Mouse (Mus musculus): ENCODE measurements at regions not wholly inside any gene's neighbourhood (a gene's known extent, or its start where the extent isn't known, plus 50 kb on each side); places are given as distances from the start of the nearest gene placed in this dataset.
"Not testable (repeated sequence)": the region's sequence is repeated elsewhere in the genome, so short reads cannot be mapped to it uniquely, and the experiment has no call there.

- ATAC-seq (replicated peaks): no peak
- no peak overlapping the region for H3K9ac ChIP-seq
- H3K27me3 ChIP-seq (replicated peaks): no peaks in the 10 kb centered on the region
- no peaks in the 10 kb centered on the region for H3K9me3 ChIP-seq
- H3K4me2 ChIP-seq: no peak overlapping the region
- H3K36me3 ChIP-seq (replicated peaks): no peaks in the 10 kb centered on the region
- no peak overlapping the region for H3K27ac ChIP-seq
- H3K4me1 ChIP-seq: no peaks in the 10 kb centered on the region
- 89% methylated on average over 2 of the region's 2 CpGs for WGBS
- H3K4me3 ChIP-seq: no peak overlapping the region
Observed at GRCm38 (mm10) chr3:22006651-22007050, 69.8 kb upstream of the Tbl1xr1 start.

- H3K27me3 ChIP-seq (replicated peaks): no peaks in the 10 kb centered on the region
- WGBS: 93% methylated on average over 5 of the region's 5 CpGs
- no peaks in the 10 kb centered on the region for H3K9me3 ChIP-seq
- H3K4me1 ChIP-seq: no peaks in the 10 kb centered on the region
- H3K27ac ChIP-seq: no peak overlapping the region
- no peaks in the 10 kb centered on the region for H3K36me3 ChIP-seq (replicated peaks)
- H3K4me2 ChIP-seq: no peak overlapping the region
- no peak for ATAC-seq (replicated peaks)
- H3K4me3 ChIP-seq: no peak overlapping the region
- no peak overlapping the region for H3K9ac ChIP-seq
Observed at GRCm38 (mm10) chr3:22007736-22008135, 68.7 kb upstream of the Tbl1xr1 start.

GRCm38 (mm10) chr3:22008432-22008831, 68.0 kb upstream of the Tbl1xr1 start:
- ATAC-seq (replicated peaks): no peak
- H3K9me3 ChIP-seq: no peaks in the 10 kb centered on the region
- no peaks in the 10 kb centered on the region for H3K36me3 ChIP-seq (replicated peaks)
- 93% methylated on average over 5 of the region's 5 CpGs for WGBS
- no peak overlapping the region for H3K4me2 ChIP-seq
- no peak overlapping the region for H3K9ac ChIP-seq
- H3K4me1 ChIP-seq: no peaks in the 10 kb centered on the region
- H3K27ac ChIP-seq: no peak overlapping the region
- no peaks in the 10 kb centered on the region for H3K27me3 ChIP-seq (replicated peaks)
- H3K4me3 ChIP-seq: no peak overlapping the region

GRCm38 (mm10) chr3:22009898-22010699, 66.4 kb upstream of the Tbl1xr1 start:
- Histone ChIP-seq H3K9ac (no peak overlapping the region), H3K4me3 (no peak overlapping the region), H3K9me3 (no peaks in the 10 kb centered on the region), H3K27ac (no peak overlapping the region), H3K27me3 (replicated peaks) (no peaks in the 10 kb centered on the region), H3K4me2 (no peak overlapping the region), H3K36me3 (replicated peaks) (no peaks in the 10 kb centered on the region), H3K4me1 (no peaks in the 10 kb centered on the region)
- ATAC-seq (replicated peaks): no peak
- 61% methylated on average over 2 of the region's 2 CpGs for WGBS

- not testable (repeated sequence) for H3K9me3 ChIP-seq; H3K4me2 ChIP-seq; H3K27ac ChIP-seq; H3K4me3 ChIP-seq; H3K36me3 ChIP-seq (replicated peaks); H3K4me1 ChIP-seq; H3K9ac ChIP-seq; ATAC-seq (replicated peaks); H3K27me3 ChIP-seq (replicated peaks)
Observed at GRCm38 (mm10) chr3:22010700-22010991, 65.8 kb upstream of the Tbl1xr1 start.

- no peak overlapping the region for H3K4me3 ChIP-seq
- no peaks in the 10 kb centered on the region for H3K27me3 ChIP-seq (replicated peaks)
- ATAC-seq (replicated peaks): no peak
- H3K4me1 ChIP-seq: no peaks in the 10 kb centered on the region
- no peak overlapping the region for H3K27ac ChIP-seq
- H3K9me3 ChIP-seq: no peaks in the 10 kb centered on the region
- 85% methylated on average over 3 of the region's 3 CpGs for WGBS
- no peak overlapping the region for H3K4me2 ChIP-seq
- no peak overlapping the region for H3K9ac ChIP-seq
- H3K36me3 ChIP-seq (replicated peaks): no peaks in the 10 kb centered on the region
Observed at GRCm38 (mm10) chr3:22021360-22021935, 55.0 kb upstream of the Tbl1xr1 start.

GRCm38 (mm10) chr3:22022418-22022817, 54.0 kb upstream of the Tbl1xr1 start:
- ATAC-seq (replicated peaks): no peak

GRCm38 (mm10) chr3:22023049-22023448, 53.4 kb upstream of the Tbl1xr1 start:
- no peak overlapping the region for H3K27ac ChIP-seq
- H3K9me3 ChIP-seq: no peaks in the 10 kb centered on the region
- H3K27me3 ChIP-seq (replicated peaks): no peaks in the 10 kb centered on the region
- H3K4me1 ChIP-seq: no peaks in the 10 kb centered on the region
- H3K9ac ChIP-seq: no peak overlapping the region
- no peak for ATAC-seq (replicated peaks)
- WGBS: 71% methylated on average over 6 of the region's 6 CpGs
- no peak overlapping the region for H3K4me2 ChIP-seq
- H3K36me3 ChIP-seq (replicated peaks): no peaks in the 10 kb centered on the region
- H3K4me3 ChIP-seq: no peak overlapping the region

More at GRCm38 (mm10) chr3:22022418-22022817, 54.0 kb upstream of the Tbl1xr1 start:
- Histone ChIP-seq H3K27me3 (replicated peaks) (no peaks in the 10 kb centered on the region), H3K9me3 (no peaks in the 10 kb centered on the region), H3K4me3 (no peak overlapping the region), H3K4me2 (no peak overlapping the region), H3K9ac (no peak overlapping the region), H3K36me3 (replicated peaks) (no peaks in the 10 kb centered on the region), H3K27ac (no peak overlapping the region), H3K4me1 (no peaks in the 10 kb centered on the region)
- WGBS: 72% methylated on average over 2 of the region's 2 CpGs

GRCm38 (mm10) chr3:22023551-22023950, 52.9 kb upstream of the Tbl1xr1 start:
- ATAC-seq (replicated peaks): no peak
- H3K36me3 ChIP-seq (replicated peaks): no peaks in the 10 kb centered on the region
- 72% methylated on average over 5 of the region's 5 CpGs for WGBS

GRCm38 (mm10) chr3:22024200-22024599, 52.3 kb upstream of the Tbl1xr1 start:
- Histone ChIP-seq H3K4me1 (no peaks in the 10 kb centered on the region), H3K4me2 (no peak overlapping the region), H3K36me3 (replicated peaks) (no peaks in the 10 kb centered on the region), H3K9ac (no peak overlapping the region), H3K4me3 (no peak overlapping the region), H3K9me3 (no peaks in the 10 kb centered on the region), H3K27me3 (replicated peaks) (no peaks in the 10 kb centered on the region), H3K27ac (no peak overlapping the region)
- no peak for ATAC-seq (replicated peaks)
- 12% methylated on average over 6 of the region's 6 CpGs for WGBS

More at GRCm38 (mm10) chr3:22023551-22023950, 52.9 kb upstream of the Tbl1xr1 start:
- no peaks in the 10 kb centered on the region for H3K27me3 ChIP-seq (replicated peaks)
- no peaks in the 10 kb centered on the region for H3K9me3 ChIP-seq
- no peak overlapping the region for H3K4me2 ChIP-seq
- no peak overlapping the region for H3K9ac ChIP-seq
- H3K27ac ChIP-seq: no peak overlapping the region
- H3K4me1 ChIP-seq: no peaks in the 10 kb centered on the region
- H3K4me3 ChIP-seq: no peak overlapping the region

- H3K9ac ChIP-seq: no peak overlapping the region
- H3K4me1 ChIP-seq: no peaks in the 10 kb centered on the region
- no peak overlapping the region for H3K27ac ChIP-seq
- H3K36me3 ChIP-seq (replicated peaks): no peaks in the 10 kb centered on the region
- no peak overlapping the region for H3K4me3 ChIP-seq
- 26% methylated on average over 6 of the region's 6 CpGs for WGBS
- H3K4me2 ChIP-seq: no peak overlapping the region
- no peaks in the 10 kb centered on the region for H3K9me3 ChIP-seq
- no peaks in the 10 kb centered on the region for H3K27me3 ChIP-seq (replicated peaks)
- no peak for ATAC-seq (replicated peaks)
Observed at GRCm38 (mm10) chr3:22025119-22025518, 51.3 kb upstream of the Tbl1xr1 start.

- Histone ChIP-seq H3K27me3 (replicated peaks) (no peaks in the 10 kb centered on the region), H3K9me3 (no peaks in the 10 kb centered on the region), H3K9ac (no peak overlapping the region), H3K4me2 (no peak overlapping the region), H3K27ac (no peak overlapping the region), H3K36me3 (replicated peaks) (no peaks in the 10 kb centered on the region), H3K4me1 (no peaks in the 10 kb centered on the region), H3K4me3 (no peak overlapping the region)
- no peak for ATAC-seq (replicated peaks)
- WGBS: 70% methylated on average over 8 of the region's 8 CpGs
Observed at GRCm38 (mm10) chr3:22025615-22026014, 50.8 kb upstream of the Tbl1xr1 start.
